ENCODE assay signal across 18 mouse cellular contexts in the genomic region with DNA sequence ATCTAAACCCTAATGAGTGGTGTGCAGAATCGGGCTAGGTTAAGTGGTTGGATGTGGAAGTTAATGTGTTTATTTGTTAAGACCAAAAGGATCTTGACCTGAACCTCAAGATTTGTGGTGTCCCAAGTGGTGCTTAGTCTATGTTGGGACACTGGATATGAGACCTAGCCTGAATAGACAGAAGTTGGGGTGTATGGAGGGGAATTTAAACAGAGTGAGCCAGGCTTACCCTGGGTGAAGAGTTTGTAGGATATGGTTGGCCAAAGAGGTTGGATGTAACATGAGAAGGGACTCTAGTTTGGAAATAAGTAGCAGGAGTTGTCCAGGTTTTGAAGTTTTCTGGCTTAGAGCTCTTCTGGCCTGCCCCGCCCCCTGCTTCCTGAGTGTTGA. TPM values are rescaled to one million over a fixed set of nuclear protein-coding genes. Genes with fewer than 3 reads are reported as not detected.
DNase-seq lines count a peak whose midpoint lies in the region; ATAC-seq lines count a peak whose summit lies in the region.
"Had no signal": no experiment of that assay in that cellular context is flagged by ENCODE, and none has a peak within 500 bp of the region (broad histone marks: within the 10 kb centered on the region; RNA-seq: fewer than 3 reads in every experiment).

No protein-coding gene starts in this region.

- H3K27ac ChIP-seq in forebrain, embryonic 13.5 days, result no peak overlapping the region
- H3K27ac ChIP-seq in forebrain, embryonic 11.5 days (ENCODE audit: low read depth, low read length), result no peak overlapping the region
- H3K27ac ChIP-seq in hindbrain, embryonic 13.5 days, result no peak overlapping the region
- no peak overlapping the region for H3K27ac ChIP-seq in hindbrain, embryonic 16.5 days (ENCODE audit: low read depth, low read length)
- H3K27ac ChIP-seq in midbrain, embryonic 12.5 days (replicated peaks), result no peak overlapping the region
- H3K27ac ChIP-seq in midbrain, embryonic 14.5 days (replicated peaks; ENCODE audit: low read depth, low read length), result no peak overlapping the region
- H3K27ac ChIP-seq: heart, adult 2 months; heart, embryonic 15.5 days had no signal

- H3K4me2 ChIP-seq in forebrain, embryonic 13.5 days, result no peak overlapping the region
- no peak overlapping the region for H3K4me2 ChIP-seq in forebrain, embryonic 11.5 days (ENCODE audit: low read depth, low read length, severe bottlenecking)
- no peak overlapping the region for H3K4me2 ChIP-seq in hindbrain, embryonic 13.5 days
- no peak overlapping the region for H3K4me2 ChIP-seq in hindbrain, embryonic 16.5 days (ENCODE audit: low read length)
- no peak overlapping the region for H3K4me2 ChIP-seq in midbrain, embryonic 12.5 days (replicated peaks)
- no peak overlapping the region for H3K4me2 ChIP-seq in midbrain, embryonic 14.5 days (ENCODE audit: low read length)
- H3K4me2 ChIP-seq: heart, embryonic 11.5 days; heart, embryonic 15.5 days had no signal

- no peaks in the 10 kb centered on the region for H3K27me3 ChIP-seq in forebrain, embryonic 13.5 days
- H3K27me3 ChIP-seq in forebrain, embryonic 11.5 days (ENCODE audit: control insufficient read depth, insufficient read depth, low read length), result no peaks in the 10 kb centered on the region
- H3K27me3 ChIP-seq in hindbrain, embryonic 13.5 days, result no peaks in the 10 kb centered on the region
- H3K27me3 ChIP-seq in hindbrain, embryonic 16.5 days (replicated peaks; ENCODE audit: control insufficient read depth, insufficient read depth, low read length), result no peaks in the 10 kb centered on the region
- H3K27me3 ChIP-seq in midbrain, embryonic 12.5 days, result no peaks in the 10 kb centered on the region
- H3K27me3 ChIP-seq in midbrain, embryonic 14.5 days (ENCODE audit: control insufficient read depth, insufficient read depth, low read length), result no peaks in the 10 kb centered on the region
- H3K27me3 ChIP-seq: heart, embryonic 15.5 days had no signal

- H3K4me3 ChIP-seq in forebrain, embryonic 13.5 days, result no peak overlapping the region
- H3K4me3 ChIP-seq in forebrain, embryonic 11.5 days (ENCODE audit: low read depth, low read length), result no peak overlapping the region
- no peak overlapping the region for H3K4me3 ChIP-seq in hindbrain, embryonic 13.5 days
- no peak overlapping the region for H3K4me3 ChIP-seq in hindbrain, embryonic 16.5 days (ENCODE audit: low read length)
- H3K4me3 ChIP-seq in midbrain, embryonic 12.5 days, result no peak overlapping the region
- H3K4me3 ChIP-seq in midbrain, embryonic 14.5 days (replicated peaks; ENCODE audit: low read depth, low read length), result no peak overlapping the region
- H3K4me3 ChIP-seq: heart, adult 2 months; heart, embryonic 15.5 days had no signal

- H3K9me3 ChIP-seq in forebrain, embryonic 13.5 days (replicated peaks), result peaks cover 17% of the 10 kb centered on the region
- peaks cover 14% of the 10 kb centered on the region for H3K9me3 ChIP-seq in forebrain, embryonic 11.5 days (ENCODE audit: control insufficient read depth, low read length)
- H3K9me3 ChIP-seq in hindbrain, embryonic 13.5 days, result peaks cover 53% of the 10 kb centered on the region
- H3K9me3 ChIP-seq in hindbrain, embryonic 16.5 days (ENCODE audit: control insufficient read depth, low read length), result peaks cover 25% of the 10 kb centered on the region
- peaks cover 51% of the 10 kb centered on the region for H3K9me3 ChIP-seq in midbrain, embryonic 12.5 days
- peaks cover 44% of the 10 kb centered on the region for H3K9me3 ChIP-seq in midbrain, embryonic 14.5 days (ENCODE audit: control insufficient read depth, low read length)

- no peaks in the 10 kb centered on the region for H3K4me1 ChIP-seq in forebrain, embryonic 13.5 days
- no peaks in the 10 kb centered on the region for H3K4me1 ChIP-seq in forebrain, embryonic 11.5 days (replicated peaks; ENCODE audit: control insufficient read depth, insufficient read depth, low read length)
- no peaks in the 10 kb centered on the region for H3K4me1 ChIP-seq in hindbrain, embryonic 13.5 days (replicated peaks)
- H3K4me1 ChIP-seq in hindbrain, embryonic 16.5 days (ENCODE audit: control insufficient read depth, insufficient read depth, low read depth, low read length), result no peaks in the 10 kb centered on the region
- H3K4me1 ChIP-seq in midbrain, embryonic 12.5 days, result no peaks in the 10 kb centered on the region
- no peaks in the 10 kb centered on the region for H3K4me1 ChIP-seq in midbrain, embryonic 14.5 days (ENCODE audit: control insufficient read depth, insufficient read depth, low read length)
- H3K4me1 ChIP-seq: heart, embryonic 15.5 days had no signal

- DNase-seq in forebrain, embryonic 11.5 days (ENCODE audit: low spot score), result no peak
- DNase-seq in midbrain, embryonic 14.5 days, result no peak
- DNase-seq in cerebellum, postnatal 10 days, result no peak
- DNase-seq: adrenal gland, adult 2 months; adrenal gland, postnatal 25 days; cerebellum, adult 18-20 months; cerebellum, adult 9-11 months; forebrain, postnatal 0 days; gastrocnemius, postnatal 14 days; heart, adult 2 months; heart, postnatal 14 days; kidney, adult 11 months had no signal

- no peak overlapping the region for H3K9ac ChIP-seq in forebrain, embryonic 13.5 days
- no peak overlapping the region for H3K9ac ChIP-seq in forebrain, embryonic 11.5 days (ENCODE audit: low read length)
- H3K9ac ChIP-seq in hindbrain, embryonic 13.5 days, result no peak overlapping the region
- H3K9ac ChIP-seq in hindbrain, embryonic 16.5 days (ENCODE audit: low read depth, low read length), result no peak overlapping the region
- H3K9ac ChIP-seq in midbrain, embryonic 12.5 days (replicated peaks), result no peak overlapping the region
- no peak overlapping the region for H3K9ac ChIP-seq in midbrain, embryonic 14.5 days (replicated peaks; ENCODE audit: low read length)
- H3K9ac ChIP-seq: forebrain, postnatal 0 days; heart, embryonic 15.5 days had no signal

- 91% methylated on average over 2 of the region's 2 CpGs for WGBS in forebrain, embryonic 13.5 days
- 96% methylated on average over 2 of the region's 2 CpGs for WGBS in forebrain, embryonic 11.5 days
- 98% methylated on average over 2 of the region's 2 CpGs for WGBS in hindbrain, embryonic 13.5 days
- WGBS in hindbrain, embryonic 16.5 days, result 94% methylated on average over 2 of the region's 2 CpGs
- 95% methylated on average over 2 of the region's 2 CpGs for WGBS in midbrain, embryonic 12.5 days
- WGBS in midbrain, embryonic 14.5 days, result 97% methylated on average over 2 of the region's 2 CpGs

- peaks cover 49% of the 10 kb centered on the region for H3K36me3 ChIP-seq in forebrain, embryonic 13.5 days (ENCODE audit: poor library complexity, severe bottlenecking)
- peaks cover 32% of the 10 kb centered on the region for H3K36me3 ChIP-seq in forebrain, embryonic 11.5 days (ENCODE audit: control insufficient read depth, insufficient read depth, low read length)
- H3K36me3 ChIP-seq in hindbrain, embryonic 13.5 days, result peaks cover 51% of the 10 kb centered on the region
- peaks cover 40% of the 10 kb centered on the region for H3K36me3 ChIP-seq in hindbrain, embryonic 16.5 days (ENCODE audit: control insufficient read depth, insufficient read depth, low read length)
- peaks cover 46% of the 10 kb centered on the region for H3K36me3 ChIP-seq in midbrain, embryonic 12.5 days
- peaks cover 45% of the 10 kb centered on the region for H3K36me3 ChIP-seq in midbrain, embryonic 14.5 days (ENCODE audit: control insufficient read depth, insufficient read depth, low read length)

- peak; percentile 30; the same call in 1 of the 2 replicates for ATAC-seq in forebrain, embryonic 13.5 days
- no peak; the same call in 1 of the 2 replicates for ATAC-seq in forebrain, embryonic 11.5 days (replicated peaks; ENCODE audit: low FRiP score)
- ATAC-seq in hindbrain, embryonic 13.5 days (ENCODE audit: low FRiP score), result 0 out of 2 replicates have a peak, but pooled peaks have one; percentile 18
- no peak for ATAC-seq in hindbrain, embryonic 16.5 days
- ATAC-seq in midbrain, embryonic 12.5 days (ENCODE audit: low FRiP score, low read depth), result 0 out of 2 replicates have a peak, but pooled peaks have one; percentile 47
- no peak; the same call in 1 of the 2 replicates for ATAC-seq in midbrain, embryonic 14.5 days (ENCODE audit: low FRiP score, low TSS enrichment)

RNA-seq across cellular contexts. Expression of gene Zfp386, which starts 14.7 kb away (rescaled TPM):
- 59.6 and 61.7 TPM in 2 replicates for polyA plus RNA-seq in forebrain, embryonic 13.5 days (2015; fragmentation: Nextera tagmentation; extraction: Ambion mirVana)
- 58.5 and 66.4 TPM in 2 replicates for polyA plus RNA-seq in forebrain, embryonic 11.5 days (2014; fragmentation: Nextera tagmentation; extraction: Ambion mirVana)
- polyA plus RNA-seq in hindbrain, embryonic 13.5 days (2015; fragmentation: Nextera tagmentation; extraction: Ambion mirVana), result 56.0 and 59.3 TPM in 2 replicates
- polyA plus RNA-seq in hindbrain, embryonic 16.5 days (2015; fragmentation: Nextera tagmentation; extraction: Ambion mirVana), result 47.1 and 50.2 TPM in 2 replicates
- 70.4 and 72.8 TPM in 2 replicates for polyA plus RNA-seq in midbrain, embryonic 12.5 days (2016; fragmentation: Nextera tagmentation; extraction: Ambion mirVana)
- 63.3 and 65.3 TPM in 2 replicates for polyA plus RNA-seq in midbrain, embryonic 14.5 days (2014; fragmentation: Nextera tagmentation; extraction: Ambion mirVana)

RNA-seq across cellular contexts. Expression of gene Vipr2, which starts 15.3 kb away (rescaled TPM):
- polyA plus RNA-seq in forebrain, embryonic 13.5 days (2015; fragmentation: Nextera tagmentation; extraction: Ambion mirVana), result 0.94 and 1.1 TPM in 2 replicates
- polyA plus RNA-seq in forebrain, embryonic 11.5 days (2014; fragmentation: Nextera tagmentation; extraction: Ambion mirVana), result 3.5 and 4.1 TPM in 2 replicates
- 0.51 and 0.53 TPM in 2 replicates for polyA plus RNA-seq in hindbrain, embryonic 13.5 days (2015; fragmentation: Nextera tagmentation; extraction: Ambion mirVana)
- 0.74 and 1.1 TPM in 2 replicates for polyA plus RNA-seq in hindbrain, embryonic 16.5 days (2015; fragmentation: Nextera tagmentation; extraction: Ambion mirVana)
- 2.3 and 3.6 TPM in 2 replicates for polyA plus RNA-seq in midbrain, embryonic 12.5 days (2016; fragmentation: Nextera tagmentation; extraction: Ambion mirVana)
- polyA plus RNA-seq in midbrain, embryonic 14.5 days (2014; fragmentation: Nextera tagmentation; extraction: Ambion mirVana), result 0.55 and 0.97 TPM in 2 replicates

Comparison
In these comparisons a context has a peak if more than half of its experiments do, and no peak if none do; other contexts are left out.
1. ATAC-seq: peak in forebrain, embryonic 13.5 days (single experiment), hindbrain, embryonic 13.5 days (single experiment) and midbrain, embryonic 12.5 days (single experiment); none in forebrain, embryonic 11.5 days (single experiment), hindbrain, embryonic 16.5 days (single experiment) and midbrain, embryonic 14.5 days (single experiment).